Mouse (Mus musculus): ENCODE measurements around the gene Podxl. TPM values are rescaled to one million over a fixed set of nuclear protein-coding genes. Genes with fewer than 3 reads are reported as not detected.
"Not testable (repeated sequence)": the region's sequence is repeated elsewhere in the genome, so short reads cannot be mapped to it uniquely, and the experiment has no call there.

The Podxl gene
- polyA plus RNA-seq, 1 experiment = not detected

- no peaks in the 10 kb centered on the region for H3K4me1 ChIP-seq (ENCODE audit: control insufficient read depth, insufficient read depth, low read length)
- H3K4me3 ChIP-seq (ENCODE audit: insufficient read depth, low read length) = no peak overlapping the region
- TF ChIP-seq POLR2A (IDR thresholded peaks at IDR 0.05; ENCODE audit: borderline replicate concordance, low read depth, low read length) (no peak), CTCF (IDR thresholded peaks at IDR 0.05; ENCODE audit: low read depth, low read length) (no peak)
- H3K27ac ChIP-seq (ENCODE audit: insufficient read depth, low read depth, low read length) = no peak overlapping the region
Measured at GRCm38 (mm10) chr6:31571459-31571858, 7.7 kb upstream of the Podxl start.

DNA sequence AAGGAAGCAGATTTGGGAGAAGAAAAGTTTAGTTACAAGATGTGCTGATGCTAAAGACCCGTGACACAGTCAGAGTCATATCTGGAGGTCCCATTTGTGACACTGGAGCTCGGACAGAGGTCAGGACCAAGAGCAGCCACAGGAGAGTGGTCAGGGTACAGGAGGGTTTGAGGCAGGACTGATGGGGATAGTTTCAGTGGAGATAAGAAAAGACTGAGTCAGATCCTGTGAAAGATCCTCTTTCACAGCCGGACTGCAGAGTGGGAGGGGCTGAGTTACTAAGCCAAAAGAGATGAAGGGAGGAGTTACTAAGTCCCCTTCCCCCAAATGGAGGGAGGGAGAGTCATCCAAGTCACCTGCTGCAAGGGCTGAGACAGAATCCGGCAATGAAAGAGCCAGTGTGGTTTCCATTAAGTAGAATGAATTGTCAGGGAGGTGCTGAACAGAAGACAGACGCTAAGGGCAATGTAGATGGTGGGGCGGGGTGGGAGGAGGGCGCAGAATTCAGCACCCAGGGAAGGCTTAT is 4.4 kb upstream of the Podxl start:
- no peak for TF ChIP-seq POLR2A (IDR thresholded peaks at IDR 0.05; ENCODE audit: borderline replicate concordance, low read depth, low read length)
- no peak for TF ChIP-seq CTCF (IDR thresholded peaks at IDR 0.05; ENCODE audit: low read depth, low read length)
- H3K4me3 ChIP-seq (ENCODE audit: insufficient read depth, low read length) = no peak overlapping the region
- H3K4me1 ChIP-seq (ENCODE audit: control insufficient read depth, insufficient read depth, low read length) = no peaks in the 10 kb centered on the region
- no peak overlapping the region for H3K27ac ChIP-seq (ENCODE audit: insufficient read depth, low read depth, low read length)

DNA sequence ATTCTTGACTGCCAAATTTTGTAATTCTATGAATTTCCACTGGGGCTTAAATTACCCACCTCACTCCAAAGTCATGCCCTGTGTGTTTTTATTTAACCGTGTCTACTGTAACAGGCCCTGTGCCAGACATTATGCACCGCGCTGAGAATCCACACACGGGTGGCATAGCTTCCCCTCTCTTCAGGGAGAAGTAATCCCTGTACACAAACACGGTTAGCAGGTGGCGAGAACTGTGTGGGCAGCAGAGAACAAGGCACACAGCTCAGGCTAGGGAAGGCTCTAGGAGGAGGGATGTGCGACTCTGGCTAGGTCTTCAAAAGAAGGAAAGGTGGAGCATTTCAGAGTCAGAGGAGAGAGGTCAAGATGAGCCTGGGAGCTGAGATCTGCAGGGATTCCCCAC is 3.4 kb upstream of the Podxl start:
- no peaks in the 10 kb centered on the region for H3K4me1 ChIP-seq (ENCODE audit: control insufficient read depth, insufficient read depth, low read length)

GRCm38 (mm10) chr6:31564901-31565391 is 1.2 kb upstream of the Podxl start:
- Histone ChIP-seq H3K4me3 (ENCODE audit: insufficient read depth, low read length) (no peak overlapping the region), H3K4me1 (ENCODE audit: control insufficient read depth, insufficient read depth, low read length) (no peaks in the 10 kb centered on the region), H3K27ac (ENCODE audit: insufficient read depth, low read depth, low read length) (no peak overlapping the region)
- TF ChIP-seq POLR2A (IDR thresholded peaks at IDR 0.05; ENCODE audit: borderline replicate concordance, low read depth, low read length) (no peak), CTCF (IDR thresholded peaks at IDR 0.05; ENCODE audit: low read depth, low read length) (no peak)

More for the DNA sequence above, 3.4 kb upstream of the Podxl start:
- TF ChIP-seq POLR2A (IDR thresholded peaks at IDR 0.05; ENCODE audit: borderline replicate concordance, low read depth, low read length) (no peak), CTCF (IDR thresholded peaks at IDR 0.05; ENCODE audit: low read depth, low read length) (no peak)
- Histone ChIP-seq H3K4me3 (ENCODE audit: insufficient read depth, low read length) (no peak overlapping the region), H3K27ac (ENCODE audit: insufficient read depth, low read depth, low read length) (no peak overlapping the region)

GRCm38 (mm10) chr6:31564182-31564531 is 376 bp upstream of the Podxl start:
- no peaks in the 10 kb centered on the region for H3K4me1 ChIP-seq (ENCODE audit: control insufficient read depth, insufficient read depth, low read length)
- TF ChIP-seq CTCF (IDR thresholded peaks at IDR 0.05; ENCODE audit: low read depth, low read length) (no peak), POLR2A (IDR thresholded peaks at IDR 0.05; ENCODE audit: borderline replicate concordance, low read depth, low read length) (no peak)
- peak overlapping the region; percentile 53 for H3K4me3 ChIP-seq (ENCODE audit: insufficient read depth, low read length)
- no peak overlapping the region for H3K27ac ChIP-seq (ENCODE audit: insufficient read depth, low read depth, low read length)

DNA sequence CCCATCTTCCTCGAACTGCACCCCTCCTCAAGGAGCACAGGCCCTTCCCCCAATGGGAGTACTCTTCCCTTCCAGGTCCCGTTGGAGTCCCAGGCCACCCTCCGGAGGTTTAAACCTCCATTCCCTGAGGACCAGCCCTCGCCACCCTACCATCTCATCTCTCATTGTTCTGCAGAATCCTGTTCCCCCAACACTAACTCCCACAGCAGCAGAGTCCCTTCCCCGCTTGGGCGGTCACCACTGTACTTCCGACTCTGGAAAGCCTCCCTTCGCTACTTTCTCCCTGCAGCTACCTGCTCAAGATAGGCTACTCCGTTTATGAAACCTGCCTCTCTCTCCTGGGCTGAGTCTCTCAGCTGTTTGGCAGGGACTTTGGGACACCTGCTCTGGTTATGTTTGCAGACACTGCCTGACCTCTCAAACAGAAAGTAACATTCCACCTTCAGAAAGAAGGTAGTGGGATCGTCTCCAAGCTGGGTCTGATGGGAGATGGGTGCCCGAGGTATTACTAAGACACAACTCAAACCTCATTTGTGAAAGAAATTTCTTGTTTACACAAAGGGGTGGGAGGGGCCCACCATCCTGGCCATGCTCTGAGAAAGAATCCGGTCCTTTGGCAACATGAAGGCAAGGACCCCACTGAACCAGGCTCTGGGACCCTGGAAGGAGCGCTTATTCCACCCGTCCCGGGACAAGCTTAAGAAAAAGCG is 1.3 kb downstream of the Podxl start:
- Histone ChIP-seq H3K4me1 (ENCODE audit: control insufficient read depth, insufficient read depth, low read length) (no peaks in the 10 kb centered on the region), H3K4me3 (ENCODE audit: insufficient read depth, low read length) (no peak overlapping the region), H3K27ac (ENCODE audit: insufficient read depth, low read depth, low read length) (no peak overlapping the region)
- no peak for TF ChIP-seq CTCF (IDR thresholded peaks at IDR 0.05; ENCODE audit: low read depth, low read length)
- TF ChIP-seq POLR2A (IDR thresholded peaks at IDR 0.05; ENCODE audit: borderline replicate concordance, low read depth, low read length) = no peak

- not testable (repeated sequence) for H3K27ac ChIP-seq (ENCODE audit: insufficient read depth, low read depth, low read length); H3K4me1 ChIP-seq (ENCODE audit: control insufficient read depth, insufficient read depth, low read length); H3K4me3 ChIP-seq (ENCODE audit: insufficient read depth, low read length)
Measured at GRCm38 (mm10) chr6:31561948-31562347, 1.8 kb downstream of the Podxl start.

DNA sequence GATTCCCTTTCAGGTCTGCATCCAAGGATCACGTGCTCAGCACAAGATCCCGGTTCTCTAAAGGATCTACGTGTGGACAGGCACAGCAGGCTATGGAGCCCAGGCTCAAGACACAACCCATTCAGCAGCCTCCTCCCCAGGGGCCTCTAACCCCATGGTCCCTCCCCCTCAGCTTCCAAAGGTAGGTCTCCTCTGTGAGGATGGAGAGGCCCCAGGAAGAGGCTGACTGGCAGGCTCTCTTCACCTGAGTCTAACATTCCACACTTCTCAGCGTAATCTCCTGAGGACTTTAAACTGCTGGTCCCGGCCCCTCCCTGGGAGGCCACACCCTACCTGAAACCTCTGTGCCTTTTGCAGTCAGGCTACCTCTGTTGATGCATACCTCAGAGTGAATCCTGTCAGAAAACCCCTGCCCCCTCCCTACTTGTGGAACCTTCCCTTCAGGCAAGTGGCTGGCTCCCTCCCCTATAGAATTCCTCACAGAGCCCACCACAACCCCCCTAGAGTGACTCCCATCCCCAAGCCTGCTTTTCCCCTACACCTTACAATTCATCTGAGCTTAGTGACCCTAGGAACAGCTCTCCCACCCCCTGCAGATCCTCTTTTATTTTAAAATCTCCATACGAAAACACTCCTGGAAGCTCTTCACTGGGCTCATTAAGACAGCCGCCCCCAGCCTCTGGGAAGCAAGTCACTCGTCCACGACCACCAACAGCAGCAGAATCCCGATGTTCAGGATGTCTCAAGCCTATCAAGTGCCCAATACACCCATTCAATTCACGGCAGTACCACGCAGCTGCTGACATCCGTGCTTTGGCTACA is 3.4 kb downstream of the Podxl start:
- TF ChIP-seq POLR2A (IDR thresholded peaks at IDR 0.05; ENCODE audit: borderline replicate concordance, low read depth, low read length) (no peak), CTCF (IDR thresholded peaks at IDR 0.05; ENCODE audit: low read depth, low read length) (no peak)
- Histone ChIP-seq H3K4me3 (ENCODE audit: insufficient read depth, low read length) (no peak overlapping the region), H3K27ac (ENCODE audit: insufficient read depth, low read depth, low read length) (no peak overlapping the region), H3K4me1 (ENCODE audit: control insufficient read depth, insufficient read depth, low read length) (no peaks in the 10 kb centered on the region)

GRCm38 (mm10) chr6:31556460-31557100 is 7.2 kb downstream of the Podxl start:
- Histone ChIP-seq H3K4me3 (ENCODE audit: insufficient read depth, low read length) (no peak overlapping the region), H3K27ac (ENCODE audit: insufficient read depth, low read depth, low read length) (no peak overlapping the region), H3K4me1 (ENCODE audit: control insufficient read depth, insufficient read depth, low read length) (no peaks in the 10 kb centered on the region)
- TF ChIP-seq POLR2A (IDR thresholded peaks at IDR 0.05; ENCODE audit: borderline replicate concordance, low read depth, low read length) (no peak), CTCF (IDR thresholded peaks at IDR 0.05; ENCODE audit: low read depth, low read length) (no peak)
